Mouse (Mus musculus): ENCODE measurements around the gene Arih2.
"Not testable (repeated sequence)": the region's sequence is repeated elsewhere in the genome, so short reads cannot be mapped to it uniquely, and the experiment has no call there.

- TF ChIP-seq CTCF, EP300 (IDR thresholded peaks at IDR 0.05; ENCODE audit: low read depth): not testable (repeated sequence)
These were observed 41.3 kb downstream of the Arih2 start for GRCm38 (mm10) chr9:108607929-108608328.
